Mouse (Mus musculus) frontal cortex, postnatal 10 days (tissue): ENCODE results near the gene Pld3.

ENCODE experiments used
- DNase-seq, 2 experiments: peaks; one replicate each; pipeline ENCODE4 v3.0.0; 2022; ENCODE audit warnings: low spot score in 2 of 2, mixed read lengths in 1 of 2

Gene Pld3

DNA sequence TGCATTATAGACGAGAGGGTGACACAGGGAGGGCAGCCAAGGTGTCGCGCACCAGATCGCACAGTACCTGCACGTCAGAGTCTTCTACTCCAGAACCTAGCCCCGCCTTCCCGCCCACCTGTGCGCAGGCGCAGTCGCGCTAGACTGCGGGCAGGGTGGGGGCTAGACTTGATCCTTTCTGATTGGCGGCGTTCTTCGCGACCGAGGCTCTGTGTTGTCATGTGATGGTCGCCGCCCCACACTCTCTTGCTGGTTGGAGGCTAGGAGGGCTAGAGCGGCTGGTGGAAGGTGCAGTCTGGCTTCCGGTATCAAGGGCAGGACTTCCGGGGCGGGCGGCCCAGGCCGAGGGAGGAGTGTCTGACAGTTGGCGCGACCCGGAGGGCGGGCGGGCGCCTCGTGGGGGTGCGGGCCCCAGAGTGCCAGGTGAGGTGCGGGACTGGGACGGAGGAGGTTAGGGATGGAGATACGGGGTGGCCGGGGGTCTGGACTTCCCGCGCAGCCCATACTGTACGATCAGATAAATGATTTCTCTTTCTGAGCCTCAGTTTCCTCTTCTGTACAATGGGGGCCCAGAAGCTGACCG is at the start of gene Pld3, which contains the start of gene 2310022A10Rik:
TSS of gene Pld3 (minus strand) at position 288 of the 583 bp plus-strand sequence.
TSS of gene 2310022A10Rik (plus strand) at position 303 of the 583 bp plus-strand sequence.
- DNase-seq: peak; percentile 96 to 98

DNA sequence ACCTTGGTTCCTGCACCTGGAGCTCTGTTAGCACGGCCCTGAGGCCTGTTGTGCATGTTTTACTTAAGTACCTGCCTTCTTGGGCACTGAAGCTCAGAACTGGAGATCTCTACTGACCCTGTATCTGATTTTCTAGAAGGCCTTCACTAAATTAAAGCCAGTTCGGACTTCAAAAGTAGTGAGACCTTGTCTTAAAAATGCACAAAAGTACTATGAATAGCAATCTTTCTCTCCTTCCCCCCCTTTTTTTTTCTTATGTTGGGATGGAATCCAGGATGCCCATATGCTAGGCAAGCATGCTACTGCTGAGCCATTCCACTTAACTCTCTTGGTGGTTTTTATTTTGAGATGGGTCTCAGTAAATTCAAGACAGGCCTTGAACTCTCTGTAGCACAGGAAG is 49.1 kb upstream of the Pld3 start:
- DNase-seq: no peak

DNA sequence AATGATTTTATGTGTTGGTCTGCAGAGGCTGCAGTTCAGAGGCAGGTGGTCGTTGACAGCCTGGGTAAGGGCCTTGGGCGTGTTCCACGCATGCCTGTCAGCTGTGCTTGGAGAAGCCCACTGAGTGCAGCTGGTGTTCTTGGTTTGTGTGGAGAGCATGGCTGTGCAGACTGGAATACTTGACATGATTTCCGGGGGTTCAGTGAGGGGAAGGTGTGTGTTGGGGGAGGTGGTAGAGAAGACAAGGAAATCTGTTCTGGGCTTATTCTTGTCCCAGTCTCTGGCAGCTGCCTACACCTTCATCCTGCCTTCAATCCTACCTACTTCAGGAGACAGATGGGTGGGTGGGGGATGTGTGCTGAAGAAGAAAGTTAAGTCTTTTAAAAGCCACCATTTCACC is 48.6 kb upstream of the Pld3 start:
- peak in 1 of 2 experiments; percentile 69 for DNase-seq

DNA sequence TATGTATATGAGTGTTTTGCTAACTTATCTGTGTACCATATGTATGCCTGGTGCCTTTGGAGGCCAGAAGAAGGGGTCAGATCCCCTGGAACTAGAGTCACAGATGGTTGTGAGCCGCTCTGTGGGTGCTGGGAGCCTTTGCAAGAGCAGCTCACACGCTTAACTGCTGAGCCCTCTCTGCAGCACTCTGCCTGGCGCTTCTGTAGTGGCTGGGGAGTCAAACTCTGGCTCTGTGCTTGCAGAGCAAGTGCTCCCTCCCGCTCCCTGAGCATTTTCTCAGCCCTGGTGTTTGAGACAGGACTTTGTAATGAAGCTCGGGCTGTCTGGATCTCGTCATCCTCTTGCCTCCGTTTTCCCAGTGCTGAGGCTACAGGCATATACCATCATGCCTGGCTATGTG is 45.0 kb upstream of the Pld3 start:
- DNase-seq: no peak

DNA sequence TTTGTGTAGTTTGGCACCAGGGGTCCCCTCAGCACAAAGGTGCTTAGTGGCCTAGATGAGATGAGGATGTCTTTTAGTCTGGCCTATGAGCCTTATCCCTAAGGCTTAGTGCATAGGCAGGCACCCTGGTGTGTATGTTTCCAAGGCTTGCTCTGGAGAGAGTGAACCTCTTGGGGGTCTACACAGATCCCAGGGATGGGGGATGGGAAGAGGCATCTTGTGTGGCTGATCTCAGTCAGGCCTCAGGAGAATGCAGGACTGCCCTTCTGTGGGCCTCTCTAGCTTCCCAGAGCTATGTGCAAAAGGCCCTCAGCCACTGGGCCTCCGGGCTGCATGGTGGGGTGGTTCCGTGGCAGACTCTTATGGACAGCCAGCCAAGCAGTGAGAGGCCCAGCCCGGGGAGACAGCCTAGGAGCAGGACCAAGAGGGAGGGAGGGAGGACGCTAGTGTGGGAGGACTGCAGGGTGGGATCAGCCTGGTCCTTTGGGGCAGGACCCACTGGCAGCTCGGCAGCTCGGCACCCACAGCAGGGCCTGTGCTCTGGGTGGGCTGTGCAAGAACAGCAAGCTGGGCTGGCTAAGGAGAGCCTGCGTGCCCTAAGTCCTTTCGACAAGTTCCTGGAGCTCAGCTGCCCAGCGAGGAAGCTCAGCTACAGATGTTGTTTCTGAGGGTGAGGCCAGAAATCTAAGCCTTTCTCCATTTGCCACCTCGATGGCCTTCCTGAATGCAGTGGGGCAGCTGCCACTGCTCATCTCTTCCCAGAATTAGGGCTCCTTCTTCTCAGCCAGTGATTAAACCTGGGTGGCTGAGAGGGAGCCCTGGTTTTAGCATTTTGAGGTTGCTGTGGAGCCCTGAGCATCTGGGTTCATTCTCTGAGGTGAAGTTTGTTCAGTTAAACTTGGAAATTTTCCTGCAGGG is 43.8 kb upstream of the Pld3 start:
- no peak for DNase-seq

DNA sequence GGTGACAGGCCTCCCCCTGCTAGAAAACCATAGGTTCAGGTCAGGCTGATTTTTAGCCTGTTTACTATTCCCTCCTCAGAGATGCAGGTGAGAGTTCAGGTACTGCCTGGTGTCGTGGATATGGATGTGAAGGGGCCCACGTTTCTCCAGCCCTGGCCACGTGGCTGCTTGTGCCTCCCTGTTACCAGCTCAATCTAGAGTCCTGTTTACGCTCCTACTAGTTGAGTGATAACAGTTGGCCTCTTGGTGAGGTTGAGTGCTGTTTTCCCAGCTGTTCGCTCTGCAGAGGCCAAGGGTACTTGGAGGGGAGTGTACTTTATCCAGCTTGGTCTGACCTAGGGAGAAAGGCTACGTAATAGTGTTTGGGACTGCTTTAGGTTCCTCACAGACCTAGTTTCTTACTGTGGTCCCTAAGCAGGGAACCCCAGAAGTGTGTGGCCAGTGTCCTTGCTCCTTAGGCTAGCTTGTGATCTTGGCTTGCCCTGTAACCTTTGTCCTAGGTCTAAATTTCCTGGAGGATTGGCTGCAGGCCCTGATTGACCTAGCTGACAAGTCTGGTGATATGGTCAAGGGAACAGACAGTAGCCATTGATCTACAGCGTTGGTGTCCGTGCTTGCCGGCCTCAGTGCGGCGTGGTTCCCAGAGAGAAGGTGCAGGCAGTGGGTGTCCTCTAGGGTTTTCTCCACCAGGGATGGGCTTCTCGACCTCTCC is 40.1 kb upstream of the Pld3 start:
- DNase-seq: no peak

DNA sequence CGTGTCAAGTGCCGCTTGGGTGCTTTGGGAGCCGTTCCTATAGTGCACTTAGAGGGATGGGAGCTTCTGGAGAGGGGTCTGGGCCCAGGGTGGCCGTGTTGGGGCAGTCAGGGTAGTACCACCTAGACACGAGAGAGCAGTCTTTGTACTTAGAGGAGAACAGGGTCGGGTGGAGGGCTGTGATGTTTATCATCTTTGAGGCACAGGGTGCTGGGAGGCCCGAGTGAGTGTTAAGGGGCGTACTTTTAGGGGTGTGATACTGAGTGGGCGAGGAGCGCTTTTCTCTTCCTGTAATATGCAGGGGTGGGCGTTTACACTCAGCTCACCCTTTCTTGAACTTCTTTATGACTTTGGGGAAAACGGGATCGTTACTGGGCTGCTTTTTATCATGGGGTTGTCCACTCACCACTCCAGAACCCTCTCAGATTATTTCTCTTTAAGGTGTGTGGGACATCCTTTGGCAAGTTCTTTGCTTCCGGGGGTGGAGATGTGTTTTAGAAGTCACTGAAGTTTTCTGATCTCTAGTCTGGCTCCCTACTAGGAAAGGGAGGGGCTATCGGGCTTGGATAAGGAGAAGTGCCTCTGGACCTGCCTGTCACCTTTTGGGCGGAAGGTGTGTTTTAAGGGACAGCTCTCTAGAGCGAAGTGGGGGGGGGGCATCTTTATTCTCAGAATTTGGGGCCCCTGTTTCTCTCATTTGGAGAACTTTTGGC is 39.4 kb upstream of the Pld3 start:
- DNase-seq: no peak

DNA sequence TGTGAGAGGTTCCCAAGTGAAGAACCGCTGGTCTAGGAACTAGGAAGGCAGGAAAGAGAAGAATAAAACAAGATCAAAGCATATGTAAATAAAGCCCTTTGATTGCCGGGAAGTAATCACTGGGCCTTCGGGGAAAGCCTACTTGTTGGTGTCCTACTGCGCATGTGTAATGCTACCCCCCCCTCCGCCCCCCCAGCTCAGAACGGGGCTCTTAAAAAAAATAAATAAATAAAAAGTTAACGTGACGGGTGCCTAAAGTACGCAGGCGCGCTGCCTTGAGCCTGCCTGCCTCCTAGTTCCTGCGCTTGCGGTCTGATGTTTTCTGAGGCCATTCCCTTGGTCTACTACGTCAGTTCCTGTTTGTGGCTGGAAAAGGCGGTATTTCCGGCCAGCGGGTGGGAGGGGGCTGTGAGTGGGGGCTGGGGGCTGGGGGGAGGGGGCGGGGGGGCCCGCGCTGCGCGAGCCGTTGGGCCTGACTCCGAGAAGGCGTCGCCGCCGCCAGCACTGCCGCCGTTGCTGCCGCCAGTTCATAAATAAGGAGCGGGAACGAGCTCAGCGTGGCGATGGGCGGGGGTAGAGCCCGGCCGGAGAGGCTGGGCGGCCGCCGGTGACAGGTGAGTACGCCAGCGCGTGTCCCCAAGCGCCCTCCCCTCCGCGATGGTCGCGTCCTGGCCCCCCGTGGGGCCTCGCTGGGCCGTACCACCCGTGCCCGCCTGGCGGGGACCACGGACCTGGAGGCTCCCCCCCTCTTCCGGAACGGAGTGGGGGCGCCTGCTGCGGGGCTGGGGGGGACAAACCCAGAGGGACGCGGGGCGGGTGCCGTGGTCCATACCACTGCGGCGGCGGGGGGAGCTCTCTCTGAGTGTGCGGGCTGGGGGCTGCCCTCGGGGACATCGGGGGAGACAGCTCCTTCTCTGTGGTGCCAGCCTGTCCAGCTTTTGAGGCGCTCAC is 38.5 kb upstream of the Pld3 start, which contains the start of gene Akt2:
TSS of gene Akt2 (plus strand) at position 287 of the 951 bp plus-strand sequence.
- DNase-seq: peak; percentile 91 to 95

DNA sequence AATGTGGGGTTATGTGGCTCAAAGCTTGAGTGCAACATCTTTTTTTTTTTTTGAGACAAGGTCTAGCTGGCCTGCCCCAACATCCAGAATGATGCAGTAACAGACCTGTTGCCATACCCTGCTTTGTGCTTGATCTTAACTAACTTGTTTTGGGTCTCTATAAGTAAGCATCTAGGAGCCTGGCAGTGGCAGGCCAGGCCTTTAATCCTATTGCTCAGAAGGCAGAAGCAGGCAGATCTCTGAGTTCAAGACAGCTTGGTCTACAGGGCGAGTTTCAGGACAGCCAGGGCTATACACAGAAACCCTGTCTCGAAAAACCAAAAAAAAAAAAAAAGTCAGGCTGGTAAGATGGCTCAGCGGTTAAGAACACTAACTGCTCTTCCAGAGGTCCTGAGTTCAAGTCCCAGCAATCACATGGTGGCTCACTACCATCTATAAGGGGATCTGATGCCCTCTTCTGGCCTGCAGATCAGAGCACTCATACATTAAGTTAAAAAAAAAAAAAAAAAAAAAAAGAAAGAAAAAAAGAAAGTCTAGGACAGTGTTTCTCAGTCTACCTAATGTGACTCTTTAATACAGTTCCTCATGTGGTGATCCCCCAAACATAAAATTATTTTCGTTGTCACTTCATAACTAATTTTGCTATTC is 37.7 kb upstream of the Pld3 start:
- DNase-seq: no peak

DNA sequence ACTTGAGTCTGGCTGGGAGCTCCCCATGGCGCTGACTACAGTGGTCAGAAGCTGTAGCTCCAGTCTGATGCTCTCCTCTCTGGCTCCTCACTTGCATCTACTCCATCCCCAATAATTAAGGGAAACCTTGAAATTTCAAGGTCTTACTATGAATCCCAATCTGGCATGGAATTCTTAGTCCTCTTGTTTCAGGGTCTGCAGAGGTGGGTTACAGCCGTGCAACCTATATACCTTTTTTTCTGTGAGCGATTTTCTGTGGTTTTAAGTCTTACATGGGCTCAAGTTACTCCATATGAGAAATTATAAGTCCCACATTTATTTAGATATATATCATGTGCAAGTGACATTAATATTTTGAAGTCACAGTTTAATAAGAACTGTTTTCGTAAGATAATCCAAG is 37.1 kb upstream of the Pld3 start:
- no peak for DNase-seq

DNA sequence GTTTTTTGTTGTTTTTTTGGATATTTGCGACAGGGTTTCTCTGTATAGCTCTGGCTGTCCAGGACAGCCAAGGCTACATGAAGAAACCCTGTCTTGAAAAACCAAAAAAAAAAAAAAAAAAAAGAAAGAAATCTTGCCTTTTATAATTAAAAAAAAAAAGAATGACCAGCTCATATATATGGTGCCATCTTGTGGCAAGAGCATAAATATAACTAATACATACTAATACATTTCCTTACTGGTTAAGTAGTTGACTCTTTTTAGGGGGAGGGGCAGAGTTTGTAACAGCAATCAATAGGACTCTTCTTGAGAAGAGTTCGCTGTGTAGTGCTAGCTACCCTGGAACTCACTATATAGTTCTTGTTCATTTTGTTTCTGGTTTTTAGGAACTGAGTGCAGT is 34.7 kb upstream of the Pld3 start:
- no peak for DNase-seq

DNA sequence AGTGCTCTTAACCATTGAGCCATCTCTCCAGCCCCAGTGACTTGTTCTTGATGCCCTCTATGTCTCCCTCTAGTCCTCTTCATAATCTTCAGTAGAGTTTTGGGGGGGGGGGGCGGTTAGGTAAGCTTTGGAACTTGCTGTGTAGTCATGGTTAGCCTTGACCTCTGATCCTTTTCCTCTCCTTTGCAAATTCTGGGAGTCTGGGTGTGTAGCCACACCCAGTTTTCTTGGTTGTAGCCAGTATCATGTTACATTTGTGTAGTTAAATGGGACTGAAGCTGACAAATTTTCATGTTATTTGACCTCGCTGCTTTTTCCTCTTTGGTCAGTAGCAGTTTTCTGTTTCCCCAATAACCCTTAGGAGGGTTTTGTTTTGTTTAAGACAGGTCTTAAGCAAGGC is 33.8 kb upstream of the Pld3 start:
- no peak for DNase-seq

DNA sequence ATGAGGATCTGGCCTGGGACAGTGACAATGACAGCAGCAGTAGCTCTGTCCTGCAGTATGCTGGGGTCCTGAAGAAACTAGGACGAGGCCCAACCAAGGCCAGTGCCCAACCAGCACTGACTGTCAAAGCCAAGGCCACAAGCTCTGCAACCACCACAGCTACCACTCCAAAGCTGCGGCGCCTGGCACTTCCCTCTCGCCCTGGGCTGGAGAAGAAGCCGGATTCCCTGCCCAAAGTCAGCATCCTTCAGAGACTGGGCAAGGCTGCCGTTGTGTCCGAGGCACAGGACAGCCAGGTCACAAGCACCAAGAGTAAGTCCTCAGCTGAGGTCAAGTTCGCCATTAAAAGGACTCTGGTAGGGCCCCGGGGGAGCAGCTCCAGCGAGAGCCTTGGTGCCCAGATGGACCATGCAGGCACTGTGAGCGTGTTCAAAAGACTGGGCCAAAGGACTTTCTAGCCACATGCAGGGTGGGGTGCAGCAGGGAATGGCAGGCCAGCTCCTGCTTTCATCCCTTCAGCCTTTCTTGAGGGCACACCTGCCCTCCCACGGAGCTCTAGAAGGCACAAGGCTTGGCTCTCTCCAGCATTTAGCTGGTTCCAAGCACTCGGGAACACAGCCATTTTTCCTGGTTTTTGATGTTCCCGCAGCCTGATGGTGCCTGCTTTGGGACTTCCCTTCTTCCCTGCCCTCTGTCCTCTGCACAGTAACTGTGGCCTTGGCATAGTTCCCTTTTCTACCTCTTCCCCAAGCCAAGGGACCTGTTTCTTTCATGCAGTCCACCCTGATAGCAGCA is 27.6 kb upstream of the Pld3 start:
- DNase-seq: no peak

DNA sequence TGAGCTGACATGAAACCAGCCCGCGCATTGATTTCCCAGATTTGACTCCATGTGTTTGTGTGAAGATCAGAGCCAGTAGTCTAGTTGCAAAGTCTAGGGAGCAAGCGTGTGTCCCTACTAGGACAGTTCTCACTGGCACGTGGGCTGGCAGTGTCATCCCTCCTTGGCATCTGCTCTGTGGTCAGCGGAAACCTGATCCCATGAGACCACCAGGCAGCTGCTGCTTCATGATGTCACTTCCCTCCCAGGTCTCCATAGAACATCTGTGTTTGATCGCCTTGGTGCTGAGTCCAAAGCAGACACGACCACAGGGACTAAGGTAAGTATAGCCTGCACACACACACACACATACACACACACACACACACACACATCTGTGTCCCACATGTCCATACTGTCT is 25.4 kb upstream of the Pld3 start:
- DNase-seq: no peak

DNA sequence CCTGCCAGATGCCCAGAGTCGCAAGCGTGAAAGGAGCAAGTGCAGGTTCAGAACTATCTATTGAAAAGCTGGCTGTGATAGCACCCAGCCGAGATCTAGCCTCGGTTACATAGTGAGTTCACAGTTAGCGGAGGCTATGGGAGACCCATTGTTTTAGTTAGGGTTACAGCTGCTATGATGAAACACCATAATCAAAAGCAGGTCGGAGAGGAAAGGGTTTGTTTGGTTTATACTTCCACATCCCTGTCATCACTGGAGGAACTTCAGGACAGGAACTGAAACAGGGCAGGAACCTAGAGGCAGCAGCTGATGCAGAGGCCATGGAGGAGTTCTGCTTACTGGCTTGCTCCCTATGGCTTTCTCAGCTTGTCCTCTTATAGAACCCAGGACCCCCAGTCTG is 24.6 kb upstream of the Pld3 start:
- no peak for DNase-seq

DNA sequence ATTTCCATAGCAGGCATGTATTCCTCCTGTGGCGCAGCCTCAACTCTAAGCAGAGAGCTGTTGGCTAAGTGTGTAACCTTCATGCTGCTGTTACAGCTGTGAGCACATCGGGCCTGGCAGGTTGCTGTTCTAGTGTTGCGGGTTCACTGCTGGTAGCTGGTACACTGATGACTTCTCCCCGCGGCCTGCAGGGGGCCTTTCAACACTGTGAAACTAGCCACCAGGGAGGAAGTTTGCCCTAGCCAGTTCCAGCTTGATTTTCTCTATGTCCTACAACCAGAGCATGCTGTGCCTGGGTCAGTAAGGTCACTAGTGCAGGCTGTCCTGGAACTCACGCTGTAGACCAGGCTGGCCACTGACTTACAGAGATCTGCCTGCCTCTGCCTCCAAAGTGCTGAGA is 23.9 kb upstream of the Pld3 start:
- no peak for DNase-seq

DNA sequence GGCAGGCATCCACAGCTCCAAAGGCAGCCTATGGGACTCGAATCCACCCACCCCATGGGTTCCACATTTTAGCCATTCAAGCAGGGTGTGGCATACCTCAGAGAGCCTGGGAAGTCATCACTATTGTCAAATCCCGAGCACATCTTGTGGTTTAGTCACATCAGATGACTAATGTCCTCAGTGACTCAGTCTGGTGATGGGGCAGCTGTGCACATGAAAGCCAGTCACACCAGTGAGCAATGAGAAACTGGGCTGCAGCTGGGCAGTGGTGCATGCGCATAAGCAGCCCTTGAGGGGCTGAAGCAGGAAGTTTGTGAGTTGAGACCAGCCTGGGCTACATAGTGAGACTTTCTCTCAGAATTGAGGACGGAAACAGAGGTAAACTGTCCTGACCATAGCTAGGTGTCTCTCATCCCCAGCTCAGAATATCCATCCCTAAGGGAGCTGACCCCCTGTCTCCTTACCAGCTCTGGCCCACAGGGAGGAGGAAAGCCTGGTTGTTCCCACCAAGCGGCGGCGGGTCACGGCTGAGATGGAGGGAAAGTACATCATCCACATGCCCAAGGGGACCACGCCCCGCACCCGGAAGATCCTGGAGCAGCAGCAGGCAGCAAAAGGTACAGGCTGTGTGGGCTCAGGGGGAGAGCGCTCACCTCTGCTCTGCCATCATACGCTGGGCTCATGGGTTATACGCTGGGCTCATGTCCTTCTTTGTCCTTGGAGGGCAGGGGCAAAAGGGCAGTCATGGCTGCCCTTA is 21.3 kb upstream of the Pld3 start:
- no peak for DNase-seq

DNA sequence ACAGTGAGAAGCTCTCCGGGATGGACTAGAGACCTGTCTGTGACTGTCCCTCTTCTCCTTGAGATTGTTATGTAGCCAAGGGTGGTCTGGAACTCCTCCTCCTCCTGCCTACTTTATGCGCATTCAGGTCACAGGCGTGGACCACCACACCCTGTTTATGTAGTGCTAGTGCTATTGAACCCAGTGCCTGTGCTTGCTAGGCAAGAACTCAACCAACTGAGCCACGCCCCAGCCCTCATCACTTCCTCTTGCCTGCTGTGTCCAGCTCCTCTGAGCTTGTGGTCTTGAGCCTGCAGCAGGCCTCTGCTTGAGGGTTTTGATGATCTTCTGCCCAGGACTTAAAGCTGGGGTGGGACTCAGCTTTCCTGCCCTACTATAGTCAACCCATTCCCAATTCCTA is 19.1 kb upstream of the Pld3 start:
- DNase-seq: no peak
